Mouse (Mus musculus) midbrain, embryonic 14.5 days (tissue): Measurements from ENCODE around the gene Eme2. TPM values are rescaled to one million over a fixed set of nuclear protein-coding genes. Genes with fewer than 3 reads are reported as not detected.

Experiments used
- ATAC-seq: fragments of 200-750 bp; cut with Nextera tagmentation; 2 replicates; pipeline ENCODE4 v1.8.0; 2017; ENCODE audit warnings: moderate number of reproducible peaks, moderate library complexity; ENCODE audit not compliant: low FRiP score, low TSS enrichment
- DNase-seq: peaks from one replicate; pipeline ENCODE4 v3.0.0-alpha.2; 2015
- H3K27ac ChIP-seq: fragments of 300-500 bp; sonication (generic); replicated peaks from 2 replicates; pipeline ENCODE4 v1.5.1; 2014; ENCODE audit warnings: mild to moderate bottlenecking, low read depth, low read length, moderate library complexity
- H3K27me3 ChIP-seq: fragments of 300-500 bp; sonication (generic); 2 replicates; pipeline ENCODE4 v1.6.1; 2014; ENCODE audit warnings: low read length, control low read depth, mixed read lengths; ENCODE audit not compliant: control insufficient read depth, insufficient read depth
- H3K36me3 ChIP-seq: fragments of 300-500 bp; sonication (generic); 2 replicates; pipeline ENCODE4 v1.6.1; 2014; ENCODE audit warnings: low read length, control low read depth; ENCODE audit not compliant: control insufficient read depth, insufficient read depth
- H3K4me1 ChIP-seq: fragments of 300-500 bp; sonication (generic); 2 replicates; pipeline ENCODE4 v1.6.1; 2014; ENCODE audit warnings: mild to moderate bottlenecking, antibody characterized with exemption, low read length, control low read depth; ENCODE audit not compliant: control insufficient read depth, insufficient read depth
- H3K4me2 ChIP-seq: fragments of 300-500 bp; sonication (generic); 2 replicates; pipeline ENCODE4 v1.6.1; 2014; ENCODE audit warnings: mild to moderate bottlenecking, low read length, moderate library complexity
- H3K4me3 ChIP-seq: fragments of 300-500 bp; sonication (generic); replicated peaks from 2 replicates; pipeline ENCODE4 v1.5.1; 2014; ENCODE audit warnings: low read depth, low read length
- H3K9ac ChIP-seq: fragments of 300-500 bp; sonication (generic); replicated peaks from 2 replicates; pipeline ENCODE4 v1.6.1; 2014; ENCODE audit warnings: mild to moderate bottlenecking, low read length, moderate library complexity
- H3K9me3 ChIP-seq: fragments of 300-500 bp; sonication (generic); 2 replicates; pipeline ENCODE4 v1.6.1; 2016; ENCODE audit warnings: low read length, control low read depth, mixed read lengths; ENCODE audit not compliant: control insufficient read depth
- WGBS: fragments of 180-500 bp; shearing (Covaris S2); extraction: QIAGEN DNeasy Blood & Tissue Kit; methylation state at CpG from one replicate; pipeline ENCODE4 v1.1.7; 2014; 5-methylcytosine and 5-hydroxymethylcytosine counted together
- polyA plus RNA-seq: library from polyadenylated mRNA; unstranded; fragments of >200 nt; fragmentation: Nextera tagmentation; extraction: Ambion mirVana; gene quantifications from 2 replicates; pipeline ENCODE4 v1.2.1, GENCODE M21; 2014

Gene Eme2
- polyA plus RNA-seq, 1 experiment from 2014 or later = 26.9 TPM

- Histone ChIP-seq H3K36me3 (no peaks in the 10 kb centered on the region), H3K9me3 (no peaks in the 10 kb centered on the region), H3K9ac (no peak overlapping the region), H3K27ac (no peak overlapping the region), H3K4me3 (no peak overlapping the region), H3K4me2 (no peak overlapping the region), H3K27me3 (no peaks in the 10 kb centered on the region), H3K4me1 (no peaks in the 10 kb centered on the region)
- DNase-seq = no peak
- no peak for ATAC-seq
- 59% methylated on average over 4 of the region's 4 CpGs for WGBS
Measured at GRCm38 (mm10) chr17:24873695-24874404, 21.0 kb downstream of the Eme2 start.

GRCm38 (mm10) chr17:24867914-24868313 is 27.0 kb downstream of the Eme2 start:
- Histone ChIP-seq H3K4me3 (no peak overlapping the region), H3K4me2 (no peak overlapping the region), H3K4me1 (no peaks in the 10 kb centered on the region), H3K36me3 (peaks cover 27% of the 10 kb centered on the region), H3K9ac (no peak overlapping the region), H3K27ac (no peak overlapping the region), H3K27me3 (no peaks in the 10 kb centered on the region), H3K9me3 (no peaks in the 10 kb centered on the region)
- WGBS = 91% methylated on average over 10 of the region's 10 CpGs
- ATAC-seq = no peak
- DNase-seq = no peak

- no peak for ATAC-seq
- H3K36me3 ChIP-seq = peaks cover 47% of the 10 kb centered on the region
- WGBS = 85% methylated on average over 8 of the region's 8 CpGs
Measured at GRCm38 (mm10) chr17:24865776-24866175, 29.1 kb downstream of the Eme2 start, which contains the start of gene Igfals. Igfals (plus strand) TSS chr17:24865997.

GRCm38 (mm10) chr17:24861785-24862184 is 33.1 kb downstream of the Eme2 start:
- WGBS = 96% methylated on average over 3 of the region's 3 CpGs
- H3K36me3 ChIP-seq = peaks cover 69% of the 10 kb centered on the region

More at GRCm38 (mm10) chr17:24865776-24866175, 29.1 kb downstream of the Eme2 start, which contains the start of gene Igfals:
- H3K4me2 ChIP-seq = no peak within 1 kb of the TSS
- DNase-seq = no peak
- H3K9ac ChIP-seq = no peak within 1 kb of the TSS
- no peak within 1 kb of the TSS for H3K27ac ChIP-seq
- H3K4me3 ChIP-seq = no peak within 1 kb of the TSS
- no peaks in the 10 kb centered on the region for H3K9me3 ChIP-seq
- no peaks in the 10 kb centered on the region for H3K4me1 ChIP-seq
- no peaks in the 10 kb centered on the region for H3K27me3 ChIP-seq

GRCm38 (mm10) chr17:24860076-24860475 is 34.8 kb downstream of the Eme2 start:
- Histone ChIP-seq H3K4me1 (no peaks in the 10 kb centered on the region), H3K9ac (no peak overlapping the region), H3K27ac (no peak overlapping the region), H3K36me3 (peaks cover 76% of the 10 kb centered on the region), H3K9me3 (no peaks in the 10 kb centered on the region), H3K27me3 (no peaks in the 10 kb centered on the region), H3K4me3 (no peak overlapping the region), H3K4me2 (no peak overlapping the region)
- ATAC-seq (no peak), DNase-seq (no peak)
- WGBS = 91% methylated on average over 8 of the region's 8 CpGs

More at GRCm38 (mm10) chr17:24861785-24862184, 33.1 kb downstream of the Eme2 start:
- no peak overlapping the region for H3K27ac ChIP-seq
- no peaks in the 10 kb centered on the region for H3K4me1 ChIP-seq
- H3K9ac ChIP-seq = no peak overlapping the region
- ATAC-seq (no peak), DNase-seq (no peak)
- no peaks in the 10 kb centered on the region for H3K9me3 ChIP-seq
- H3K4me3 ChIP-seq = no peak overlapping the region
- H3K4me2 ChIP-seq = no peak overlapping the region
- no peaks in the 10 kb centered on the region for H3K27me3 ChIP-seq

GRCm38 (mm10) chr17:24858967-24859366 is 35.9 kb downstream of the Eme2 start:
- Histone ChIP-seq H3K27me3 (no peaks in the 10 kb centered on the region), H3K4me2 (no peak overlapping the region), H3K4me1 (no peaks in the 10 kb centered on the region), H3K36me3 (peaks cover 72% of the 10 kb centered on the region), H3K9me3 (no peaks in the 10 kb centered on the region), H3K9ac (no peak overlapping the region), H3K4me3 (no peak overlapping the region), H3K27ac (no peak overlapping the region)
- 90% methylated on average over 6 of the region's 6 CpGs for WGBS
- ATAC-seq = no peak
- DNase-seq = no peak

GRCm38 (mm10) chr17:24857831-24858470 is 36.9 kb downstream of the Eme2 start:
- Histone ChIP-seq H3K9ac (no peak overlapping the region), H3K4me1 (no peaks in the 10 kb centered on the region), H3K27ac (no peak overlapping the region), H3K4me3 (no peak overlapping the region), H3K27me3 (no peaks in the 10 kb centered on the region), H3K36me3 (peaks cover 73% of the 10 kb centered on the region), H3K4me2 (no peak overlapping the region), H3K9me3 (no peaks in the 10 kb centered on the region)
- 88% methylated on average over 8 of the region's 8 CpGs for WGBS
- DNase-seq = no peak
- ATAC-seq = no peak

- no peak overlapping the region for H3K9ac ChIP-seq
- DNase-seq = no peak
- H3K27me3 ChIP-seq = no peaks in the 10 kb centered on the region; the same call in 1 of the 2 replicates
- no peaks in the 10 kb centered on the region for H3K9me3 ChIP-seq
- no peaks in the 10 kb centered on the region for H3K4me1 ChIP-seq
- H3K27ac ChIP-seq = no peak overlapping the region
- no peak overlapping the region for H3K4me3 ChIP-seq
- peaks cover 64% of the 10 kb centered on the region for H3K36me3 ChIP-seq
- 93% methylated on average over 13 of the region's 13 CpGs for WGBS
- no peak for ATAC-seq
- H3K4me2 ChIP-seq = no peak overlapping the region
Measured at GRCm38 (mm10) chr17:24856589-24856988, 38.3 kb downstream of the Eme2 start.
